Mouse (Mus musculus) macrophage (primary cell): ENCODE data around the gene Lamc3. TPM values are rescaled to one million over a fixed set of nuclear protein-coding genes. Genes with fewer than 3 reads are reported as not detected.

Experiments used
- H3K27ac ChIP-seq: fragments of 350-480 bp; formaldehyde crosslinking; 2 replicates; pipeline ENCODE4 v1.9.0; 2021
- H3K36me3 ChIP-seq: fragments of 350-480 bp; formaldehyde crosslinking; 2 replicates; pipeline ENCODE4 v1.9.0; 2021; ENCODE audit errors: inconsistent target
- H3K4me3 ChIP-seq: fragments of 350-480 bp; formaldehyde crosslinking; 2 replicates; pipeline ENCODE4 v1.9.0; 2021; ENCODE audit errors: inconsistent target
- H3K79me2 ChIP-seq: fragments of 350-480 bp; formaldehyde crosslinking; 2 replicates; pipeline ENCODE4 v1.9.0; 2021; ENCODE audit errors: inconsistent target
- WGBS: methylation state at CpG from one replicate; pipeline ENCODE4 v1.1.7; 2026; ENCODE audit warnings: inconsistent platforms; ENCODE audit not compliant: missing documents; 5-methylcytosine and 5-hydroxymethylcytosine counted together
- polyA plus RNA-seq: library from polyadenylated mRNA; stranded (reverse); fragments of 250-400 nt; gene quantifications from 3 replicates; pipeline ENCODE4 v1.2.4, GENCODE M21; 2018; ENCODE audit warnings: inconsistent platforms

Lamc3 gene
- polyA plus RNA-seq, 1 experiment from 2014 or later, result not detected

DNA sequence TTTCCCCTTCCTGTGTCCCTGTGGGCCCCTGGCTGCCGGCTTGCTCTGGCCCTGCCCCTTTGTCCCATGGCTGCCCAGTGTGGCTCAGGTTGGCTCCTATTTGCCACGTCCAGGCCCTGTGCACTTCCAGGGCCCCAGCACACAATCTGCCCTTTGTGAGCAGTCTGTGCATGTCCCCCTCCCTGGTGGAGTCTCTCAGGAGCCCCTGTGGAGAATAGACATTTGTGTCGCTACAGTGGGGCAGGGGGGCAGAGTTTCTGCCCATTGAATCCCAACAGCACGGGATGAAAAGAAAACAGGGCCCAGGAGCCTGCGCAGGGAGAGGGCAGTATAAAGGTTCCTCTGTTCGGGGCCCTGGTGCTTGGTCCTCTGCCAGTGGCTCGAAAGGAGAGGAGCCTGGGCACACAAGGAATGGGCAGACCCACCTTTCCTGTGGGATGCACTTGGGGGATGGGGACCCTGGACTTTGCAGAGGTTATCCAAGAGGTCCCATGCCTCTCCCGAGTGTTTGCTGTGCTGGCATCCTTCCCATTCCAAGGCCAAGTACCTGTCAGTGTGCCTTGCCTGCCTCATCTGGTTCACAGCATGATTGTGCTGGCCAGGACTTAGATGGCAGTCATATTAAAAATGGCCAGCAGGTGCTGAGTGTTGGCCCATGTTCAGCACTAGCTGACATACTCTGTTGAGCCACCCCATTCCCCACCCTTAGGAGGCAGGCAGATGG, 75.6 kb downstream of the Lamc3 start:
- H3K79me2 ChIP-seq, result no peaks in the 10 kb centered on the region
- no peak overlapping the region for H3K4me3 ChIP-seq
- WGBS, result 86% methylated on average over 8 of the region's 8 CpGs
- no peaks in the 10 kb centered on the region for H3K36me3 ChIP-seq
- H3K27ac ChIP-seq, result no peak overlapping the region

DNA sequence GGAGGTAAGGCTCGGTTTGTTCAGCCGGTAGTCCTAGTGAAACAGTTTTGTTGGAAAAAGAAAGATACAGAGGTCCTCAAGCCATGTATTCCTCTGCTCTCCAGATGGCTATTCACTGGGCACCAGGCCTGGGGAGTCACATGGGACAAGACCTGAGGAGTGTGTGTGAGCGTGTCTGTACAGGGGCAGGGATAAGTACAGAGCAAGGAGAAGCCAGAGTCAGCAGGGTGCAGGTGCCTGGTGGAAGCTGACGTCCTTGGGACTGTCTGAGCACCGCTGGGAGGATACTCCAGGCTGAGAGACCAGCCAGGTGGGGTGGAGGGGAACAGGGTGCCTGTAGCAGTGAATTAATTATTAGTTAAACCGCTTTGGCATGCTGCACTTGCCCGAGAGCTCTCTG, 76.4 kb downstream of the Lamc3 start:
- 89% methylated on average over 6 of the region's 7 CpGs for WGBS
- Histone ChIP-seq H3K79me2 (no peaks in the 10 kb centered on the region), H3K36me3 (no peaks in the 10 kb centered on the region)

DNA sequence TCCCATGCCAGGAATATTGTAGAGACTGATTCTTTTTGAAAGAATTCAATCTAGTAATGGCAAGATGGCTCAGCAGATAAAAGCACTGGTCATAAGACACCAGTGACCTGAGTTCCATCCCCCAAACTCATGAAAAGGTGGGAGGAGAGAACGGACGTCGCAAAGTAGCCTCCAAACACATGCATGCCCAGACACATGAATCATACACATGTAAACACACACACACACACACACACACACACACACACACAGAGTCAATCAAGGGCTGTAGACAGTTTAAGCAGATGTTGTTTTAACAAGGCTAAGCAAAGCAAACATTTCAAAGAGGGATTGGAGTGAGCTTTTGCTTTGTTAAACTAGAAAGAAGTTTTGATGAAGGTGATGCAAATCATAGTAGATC, 77.1 kb downstream of the Lamc3 start:
- WGBS, result 85% methylated on average over 3 of the region's 3 CpGs
- no peak overlapping the region for H3K4me3 ChIP-seq

More for the DNA sequence above, 76.4 kb downstream of the Lamc3 start:
- Histone ChIP-seq H3K27ac (no peak overlapping the region), H3K4me3 (no peak overlapping the region)

DNA sequence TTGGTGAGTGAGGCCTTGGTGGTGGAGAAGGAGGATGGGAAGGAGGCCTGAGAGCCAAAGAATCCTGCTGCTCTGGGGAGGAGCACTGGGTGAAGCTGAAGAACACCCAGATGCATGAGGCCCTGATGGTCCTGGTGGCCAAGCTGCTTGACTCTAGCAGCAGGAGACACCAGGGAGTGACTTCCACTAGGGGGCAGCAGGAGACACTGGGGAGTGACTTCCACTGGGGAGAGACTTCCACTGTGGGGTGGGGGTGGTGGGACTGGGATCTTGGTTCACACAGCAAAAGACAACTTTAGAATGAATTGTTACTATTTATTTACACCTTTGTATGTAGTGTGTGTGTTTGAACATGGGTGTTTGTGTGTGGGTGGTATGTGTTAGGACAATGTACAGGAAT, 78.0 kb downstream of the Lamc3 start:
- no peaks in the 10 kb centered on the region for H3K79me2 ChIP-seq
- H3K27ac ChIP-seq, result no peak overlapping the region
- H3K4me3 ChIP-seq, result no peak overlapping the region
- H3K36me3 ChIP-seq, result no peaks in the 10 kb centered on the region

More for the DNA sequence above, 77.1 kb downstream of the Lamc3 start:
- Histone ChIP-seq H3K79me2 (no peaks in the 10 kb centered on the region), H3K27ac (no peak overlapping the region), H3K36me3 (no peaks in the 10 kb centered on the region)

DNA sequence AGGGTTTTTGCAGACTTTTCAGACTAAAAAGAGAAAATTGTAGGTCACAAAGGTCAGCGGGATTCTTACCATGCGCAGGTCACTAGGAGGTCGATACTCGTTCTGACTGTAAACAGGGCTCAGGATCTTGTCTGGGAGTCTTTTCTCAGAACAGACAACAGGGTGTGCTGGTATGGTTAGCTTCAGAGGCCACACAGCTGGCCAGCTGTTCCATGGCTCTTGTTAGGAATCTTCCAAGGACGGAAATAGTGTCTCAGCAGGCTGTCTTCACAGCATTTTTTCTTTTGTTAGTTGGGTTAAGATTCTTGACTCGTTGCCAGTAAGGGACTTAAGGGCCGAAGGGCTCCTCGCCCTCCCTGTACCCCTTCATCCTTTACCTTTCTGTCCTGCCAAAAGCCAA, 79.7 kb downstream of the Lamc3 start:
- WGBS, result 88% methylated on average over 8 of the region's 8 CpGs

DNA sequence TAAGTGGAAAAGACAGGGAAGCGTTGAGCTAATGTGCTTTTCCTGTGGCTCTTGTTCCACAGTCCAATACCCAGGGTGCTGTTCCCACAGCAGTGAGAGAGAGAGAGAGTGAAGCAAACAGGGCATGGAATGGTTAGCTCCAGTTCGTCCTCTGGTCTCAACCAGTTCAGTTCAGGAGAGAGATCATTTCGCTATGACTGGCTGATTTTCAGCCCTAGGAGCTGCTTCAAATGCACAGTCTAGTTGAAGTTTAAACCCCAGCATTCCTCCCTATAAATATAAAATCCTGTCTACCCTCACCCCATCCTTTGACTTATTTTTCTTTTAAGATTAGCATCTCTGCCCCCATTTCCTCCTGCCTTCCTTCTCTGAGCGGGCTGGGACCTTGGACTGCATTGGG, 85.5 kb downstream of the Lamc3 start:
- Histone ChIP-seq H3K79me2 (peaks cover 24% of the 10 kb centered on the region), H3K4me3 (no peak overlapping the region), H3K36me3 (peaks cover 5% of the 10 kb centered on the region; the same call in 1 of the 2 replicates), H3K27ac (no peak overlapping the region)
- WGBS, result 87% methylated on average over 4 of the region's 4 CpGs

More for the DNA sequence above, 79.7 kb downstream of the Lamc3 start:
- Histone ChIP-seq H3K36me3 (no peaks in the 10 kb centered on the region), H3K79me2 (no peaks in the 10 kb centered on the region), H3K27ac (no peak overlapping the region), H3K4me3 (no peak overlapping the region)

DNA sequence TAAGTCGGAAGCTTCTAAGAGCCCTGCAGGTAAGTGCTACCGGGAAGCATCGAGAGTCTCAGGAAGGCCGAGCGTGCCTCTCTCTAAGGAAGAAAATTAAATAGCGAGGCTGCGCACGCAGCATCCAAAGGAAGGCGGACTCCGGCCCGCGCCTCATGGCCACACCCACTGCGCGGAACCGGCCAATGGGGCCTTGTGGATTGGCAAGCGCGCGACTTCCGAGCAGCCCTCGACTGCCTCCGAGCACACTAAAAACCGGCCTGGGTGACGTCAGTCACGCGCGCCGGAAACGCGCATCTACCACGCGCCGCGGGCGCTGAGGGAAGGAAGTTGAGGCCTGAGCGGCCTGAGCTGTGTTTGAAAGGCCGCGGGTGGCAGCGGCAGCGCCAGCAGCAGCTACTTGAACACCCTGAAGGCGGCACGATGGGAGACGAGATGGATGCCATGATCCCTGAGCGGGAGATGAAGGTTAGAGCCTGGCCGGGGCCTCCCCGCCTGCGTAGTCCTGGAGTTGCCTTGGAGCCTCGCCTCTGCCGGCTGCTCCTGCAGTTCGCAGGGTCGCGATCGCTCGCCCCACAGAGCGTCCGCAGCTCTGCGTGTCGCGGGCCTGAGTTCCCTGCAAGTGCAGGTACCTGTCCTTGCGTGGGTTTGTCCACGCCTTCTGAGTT, 87.2 kb downstream of the Lamc3 start, which contains the start of gene Nup214:
Gene Nup214 (plus strand): TSS at position 296 of the 668 bp plus-strand sequence.
- Histone ChIP-seq H3K27ac (peak within 1 kb of the TSS; percentile 46), H3K4me3 (peak within 1 kb of the TSS; percentile 94), H3K36me3 (peaks cover 21% of the 10 kb centered on the region; the same call in 1 of the 2 replicates), H3K79me2 (peaks cover 24% of the 10 kb centered on the region)
- WGBS, result under 1% methylated on average over 60 of the region's 60 CpGs

DNA sequence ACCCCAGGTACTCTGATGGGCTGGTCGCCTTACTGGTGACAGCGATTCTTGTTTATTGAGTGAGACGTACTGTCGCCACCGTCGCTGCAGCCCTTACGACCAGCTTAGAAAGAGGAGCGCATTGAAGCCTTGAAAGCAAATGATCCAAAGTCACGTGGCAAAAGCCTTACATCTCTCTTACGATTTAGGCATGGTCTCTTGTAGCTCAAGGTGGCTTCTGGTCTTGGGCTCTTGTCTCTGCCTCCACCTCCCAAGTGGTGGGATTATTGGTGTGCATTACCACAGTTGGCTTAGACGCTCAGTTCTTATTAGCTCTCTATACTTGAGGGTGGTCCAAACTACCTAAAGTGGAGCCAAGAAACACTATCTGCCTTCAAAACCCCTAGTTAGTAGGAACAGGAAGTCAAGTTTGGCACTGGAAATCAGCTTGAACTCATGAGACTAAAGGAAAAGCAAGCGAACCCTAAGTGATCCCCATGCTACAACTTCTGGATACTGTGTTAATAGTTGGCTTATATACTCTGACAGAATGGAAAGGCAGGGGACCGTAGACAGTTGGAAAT, 87.8 kb downstream of the Lamc3 start:
- peaks cover 26% of the 10 kb centered on the region for H3K36me3 ChIP-seq
- WGBS, result 8% methylated on average over 13 of the region's 13 CpGs
- peaks cover 24% of the 10 kb centered on the region for H3K79me2 ChIP-seq
- H3K4me3 ChIP-seq, result peak overlapping the region; percentile 94
- peak overlapping the region; percentile 46 for H3K27ac ChIP-seq

DNA sequence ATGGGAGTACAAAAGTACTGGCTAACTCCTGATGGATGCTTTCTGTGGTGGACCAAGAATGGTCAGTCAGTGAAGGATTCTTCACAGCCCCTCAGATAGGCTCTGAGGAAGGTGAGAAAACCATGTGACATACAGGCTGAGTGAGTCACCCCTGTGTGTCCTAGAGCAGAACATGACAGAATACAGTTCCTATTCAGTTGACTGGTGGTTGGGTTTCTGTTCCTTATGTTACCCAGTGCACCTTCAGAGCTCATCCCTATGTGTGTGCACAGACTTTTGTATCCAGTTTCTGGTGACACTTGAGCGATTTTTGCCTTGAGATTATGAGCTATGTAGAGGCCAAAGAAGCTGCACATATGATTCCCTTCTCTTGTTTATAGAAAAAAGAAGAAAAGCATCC, 100.7 kb downstream of the Lamc3 start:
- no peak overlapping the region for H3K27ac ChIP-seq
- H3K79me2 ChIP-seq, result no peaks in the 10 kb centered on the region
- H3K4me3 ChIP-seq, result no peak overlapping the region
- WGBS, result 91% methylated on average over 1 of the region's 1 CpGs
- peaks cover 89% of the 10 kb centered on the region for H3K36me3 ChIP-seq

DNA sequence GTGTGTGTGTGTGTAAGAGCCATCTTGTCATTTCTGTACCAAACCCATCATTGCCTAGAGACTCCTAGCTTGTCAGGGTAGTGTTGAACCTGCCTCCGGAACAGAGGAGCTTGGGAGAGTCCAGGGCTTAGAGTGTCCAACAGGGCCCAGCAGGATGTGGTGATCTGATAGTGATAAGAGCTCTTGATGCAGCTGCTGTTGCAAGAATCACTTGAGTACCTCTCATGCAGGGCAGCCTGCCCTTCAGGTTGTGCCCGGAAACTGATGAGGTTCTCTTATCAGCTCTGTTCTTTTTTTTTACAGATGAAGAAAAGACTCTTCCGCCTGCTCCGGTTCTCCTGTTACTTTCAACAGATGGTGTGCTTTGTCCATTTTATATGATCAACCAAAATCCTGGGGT, 103.9 kb downstream of the Lamc3 start:
- Histone ChIP-seq H3K36me3 (peaks cover 84% of the 10 kb centered on the region), H3K79me2 (no peaks in the 10 kb centered on the region), H3K4me3 (no peak overlapping the region), H3K27ac (no peak overlapping the region)
- WGBS, result 98% methylated on average over 4 of the region's 4 CpGs

DNA sequence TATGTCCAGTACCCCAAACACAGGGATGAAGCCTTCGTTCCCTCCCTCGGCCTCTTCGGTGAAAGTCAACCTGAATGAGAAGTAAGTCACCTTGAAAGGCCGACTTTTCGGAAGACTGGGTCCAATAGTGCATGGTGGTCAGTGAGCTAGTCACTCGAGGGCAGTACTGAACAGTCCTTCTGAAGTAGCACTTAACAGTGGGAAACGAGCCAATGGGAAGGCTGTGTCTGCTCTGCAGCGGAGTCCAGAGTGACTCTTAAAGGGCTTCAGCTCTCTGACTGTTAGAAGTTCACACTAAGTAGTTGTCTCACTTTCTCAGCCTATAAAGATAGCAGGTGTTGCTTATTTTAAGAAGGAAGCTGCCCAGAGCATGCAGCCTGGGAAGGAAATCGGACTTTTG, 107.8 kb downstream of the Lamc3 start:
- Histone ChIP-seq H3K27ac (no peak overlapping the region), H3K36me3 (peaks cover 91% of the 10 kb centered on the region), H3K4me3 (no peak overlapping the region), H3K79me2 (no peaks in the 10 kb centered on the region)
- 97% methylated on average over 9 of the region's 9 CpGs for WGBS

DNA sequence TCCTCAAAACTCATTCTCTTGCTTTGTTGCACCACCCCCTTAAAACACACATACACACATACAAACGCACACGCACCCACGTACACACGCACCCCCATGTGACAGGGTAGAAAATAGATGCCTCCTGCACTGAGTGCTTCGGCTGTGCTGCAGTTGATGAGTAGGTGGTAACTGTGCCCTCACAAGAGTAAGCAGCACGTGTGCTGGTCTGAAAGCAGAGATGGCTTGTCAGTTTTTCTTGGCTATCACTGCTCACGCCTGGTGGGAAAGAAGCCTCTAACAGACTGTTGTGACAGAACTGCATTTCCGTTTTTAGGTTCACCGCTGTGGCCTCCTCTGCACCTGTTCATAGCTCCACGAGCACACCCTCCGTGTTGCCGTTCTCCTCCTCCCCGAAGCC, 109.0 kb downstream of the Lamc3 start:
- Histone ChIP-seq H3K27ac (no peak overlapping the region), H3K79me2 (no peaks in the 10 kb centered on the region), H3K4me3 (no peak overlapping the region), H3K36me3 (peaks cover 90% of the 10 kb centered on the region)
- 92% methylated on average over 11 of the region's 13 CpGs for WGBS
